Mouse (Mus musculus): ENCODE results near the gene Tec.

DNA sequence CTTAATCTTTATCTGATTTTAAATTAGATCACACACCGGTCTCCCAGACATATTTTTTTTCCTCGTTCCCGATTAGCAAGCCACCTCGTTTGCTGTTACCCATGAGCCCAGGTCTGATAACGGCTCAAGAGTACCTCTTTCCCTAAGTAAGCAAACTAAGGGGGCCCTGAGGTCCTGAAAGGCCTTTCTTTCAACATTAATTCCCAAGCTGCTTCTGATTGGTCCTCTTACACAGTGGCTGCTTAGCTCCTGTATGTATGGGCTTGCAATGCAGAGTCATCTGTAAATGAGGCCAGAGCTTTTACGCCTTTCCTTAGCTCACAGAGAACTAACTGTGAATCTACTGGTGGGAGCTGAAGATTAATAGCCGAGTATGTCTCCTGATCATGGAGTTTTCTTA, 131.4 kb downstream of the Tec start:
- TF ChIP-seq CTCF (IDR thresholded peaks at IDR 0.05; ENCODE audit: insufficient read depth, low read depth, low read length) (no peak), POLR2A (IDR thresholded peaks at IDR 0.05; ENCODE audit: insufficient read depth, low read depth, low read length) (no peak)

Data from olfactory bulb, adult 2 months (tissue).